Mouse (Mus musculus) E14TG2a.4 (cell line): ENCODE data around the gene Rbm46.
A peak's percentile ranks its signal among the peaks of the same experiment; 100 is the strongest.

ENCODE experiments used
- CTCF ChIP-seq: conservative IDR thresholded peaks from 2 replicates; pipeline ENCODE4 v1.5.1; 2014; ENCODE audit warnings: low read length
- NANOG ChIP-seq: IDR thresholded peaks from 2 replicates; pipeline ENCODE4 v1.6.1; 2014; ENCODE audit warnings: borderline replicate concordance, low read length, mixed read lengths

DNA sequence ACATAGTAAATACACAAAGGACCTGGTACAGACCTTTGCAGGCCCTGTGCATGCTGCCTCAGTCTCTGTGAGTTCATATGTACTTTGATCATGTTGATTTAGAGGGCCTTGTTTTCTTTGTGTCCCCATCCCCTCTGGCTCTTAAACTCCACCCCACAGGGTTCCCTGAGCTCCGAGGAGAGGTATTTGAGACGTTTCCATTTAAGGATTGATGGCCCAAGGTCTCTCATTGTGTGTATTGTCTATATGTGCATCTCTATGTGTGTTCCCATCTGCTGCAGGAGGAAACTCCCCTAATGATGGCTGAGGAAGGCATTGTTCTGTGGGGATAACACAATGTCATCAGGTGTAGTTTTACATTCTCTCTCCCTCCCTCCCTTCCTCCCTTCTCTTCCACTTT is 12.6 kb upstream of the Rbm46 start:
- TF ChIP-seq CTCF (no peak), NANOG (peak; percentile 83)
